Mouse (Mus musculus) G1E (cell line): ENCODE data around the gene Mgp. TPM values are rescaled to one million over a fixed set of nuclear protein-coding genes. Genes with fewer than 3 reads are reported as not detected.

Source experiments
- ATAC-seq: 2 replicates; pipeline ENCODE4 v1.8.0; 2016; ENCODE audit warnings: mild to moderate bottlenecking; ENCODE audit not compliant: insufficient number of reproducible peaks, poor library complexity, low FRiP score, severe bottlenecking; ENCODE audit errors: extremely low read depth
- DNase-seq: peaks from one replicate; pipeline ENCODE4 v3.0.0; 2012; ENCODE audit warnings: low spot score
- H3K27me3 ChIP-seq: 2 replicates; pipeline ENCODE4 v1.6.1; 2012; ENCODE audit warnings: mild to moderate bottlenecking, low read length, inconsistent platforms; ENCODE audit not compliant: insufficient read depth
- H3K36me3 ChIP-seq: replicated peaks from 2 replicates; pipeline ENCODE3; 2012; ENCODE audit warnings: mild to moderate bottlenecking, inconsistent platforms
- H3K4me1 ChIP-seq: 2 replicates; pipeline ENCODE4 v1.6.1; 2012; ENCODE audit warnings: low read depth, low read length, inconsistent platforms, mixed read lengths; ENCODE audit not compliant: insufficient read depth
- H3K4me3 ChIP-seq: 2 replicates; pipeline ENCODE4 v1.5.1; 2012; ENCODE audit warnings: low read depth, mild to moderate bottlenecking, inconsistent platforms, low read length, moderate library complexity, mixed read lengths
- H3K9me3 ChIP-seq: replicated peaks from 2 replicates; pipeline ENCODE4 v1.6.1; 2012; ENCODE audit warnings: inconsistent platforms
- CTCF ChIP-seq: IDR thresholded peaks from 2 replicates; pipeline ENCODE4 v1.5.1; 2012; ENCODE audit warnings: low read depth, low read length, inconsistent platforms, mixed read lengths
- GATA1 ChIP-seq: IDR thresholded peaks from 2 replicates; pipeline ENCODE4 v1.6.1; 2012; ENCODE audit warnings: borderline replicate concordance, low read length, inconsistent platforms, mixed read lengths
- GATA2 ChIP-seq: IDR thresholded peaks from 2 replicates; pipeline ENCODE4 v1.6.1; 2012; ENCODE audit warnings: low read depth, low read length, inconsistent platforms, borderline replicate concordance
- POLR2AphosphoS5 ChIP-seq: IDR thresholded peaks from 2 replicates; pipeline ENCODE4 v1.6.1; 2012; ENCODE audit warnings: low read depth, low read length, inconsistent platforms; ENCODE audit not compliant: insufficient replicate concordance
- TAL1 ChIP-seq: conservative IDR thresholded peaks from 2 replicates; pipeline ENCODE4 v1.6.1; 2012; ENCODE audit warnings: low read depth, low read length, inconsistent platforms, mixed read lengths
- polyA plus RNA-seq: library from polyadenylated mRNA; stranded (reverse); fragments of >175 nt; gene quantifications from 2 replicates; pipeline ENCODE4 v1.2.3, GENCODE M21; 2012
- total RNA-seq, 2 experiments: library from RNA; stranded (forward) in 1 of 2; stranded (reverse) in 1 of 2; fragments of 200-1000 nt in 1 of 2; fragments of >200 nt in 1 of 2; fragmentation: Nextera tagmentation in 1 of 2; gene quantifications; 2 replicates each; pipeline ENCODE4 v1.2.3; 2014 to 2017

Mgp gene
- not detected in 2 replicates for total RNA-seq (2014; fragmentation: Nextera tagmentation)
- total RNA-seq (2017): 0.16 and 0.41 TPM in 2 replicates
- not detected in 2 replicates for polyA plus RNA-seq

DNA sequence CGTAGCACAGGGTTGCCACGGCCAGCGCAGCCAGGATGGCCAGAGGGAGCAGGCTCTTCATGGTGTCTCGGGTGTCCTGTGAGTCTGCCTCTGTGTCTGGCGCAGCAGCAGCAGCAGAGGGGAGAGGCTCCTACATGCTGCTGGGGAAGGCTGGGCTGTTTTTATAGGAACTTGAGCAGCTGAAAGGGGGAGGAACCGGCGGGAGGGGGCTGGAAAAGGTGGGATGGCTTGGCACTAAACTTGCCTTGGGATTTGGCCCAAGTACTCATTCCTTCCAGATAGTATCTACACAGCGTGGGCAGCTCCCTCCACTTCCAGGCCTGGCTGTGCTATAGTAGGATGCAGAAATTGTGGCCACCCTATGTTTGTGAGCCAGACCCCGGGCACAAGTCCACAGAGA is at the start of gene Mgp:
Gene Mgp, minus strand, starts transcription at position 154 of the 400 bp plus-strand sequence.
- DNase-seq: no peak
- no peak for ATAC-seq
- Histone ChIP-seq H3K36me3 (no peaks in the 10 kb centered on the region), H3K4me3 (no peak within 1 kb of the TSS), H3K4me1 (no peaks in the 10 kb centered on the region), H3K9me3 (no peaks in the 10 kb centered on the region), H3K27me3 (peaks cover 13% of the 10 kb centered on the region)
- TF ChIP-seq GATA1 (no peak), GATA2 (no peak), CTCF (no peak), POLR2AphosphoS5 (no peak), TAL1 (no peak)

DNA sequence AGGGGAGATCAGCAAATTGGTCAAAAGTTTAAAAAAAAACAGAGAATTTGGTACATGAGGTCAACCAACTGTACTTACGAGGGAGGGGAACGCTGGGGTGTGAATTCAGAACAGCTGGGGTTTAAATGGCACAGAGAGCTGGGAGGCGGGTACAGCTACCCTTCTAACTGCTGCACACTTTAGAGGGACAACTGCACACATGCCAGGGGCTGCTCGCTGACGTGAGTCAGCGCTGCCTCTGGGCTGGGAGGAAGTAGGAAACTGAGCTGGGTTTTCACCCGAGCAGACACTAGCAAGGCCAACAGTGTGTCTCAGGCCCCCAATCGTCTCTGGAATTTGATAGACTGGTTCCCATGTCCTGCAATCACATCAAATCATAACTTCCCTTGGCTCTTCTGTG is 49.4 kb upstream of the Mgp start:
- H3K4me1 ChIP-seq: peaks cover 13% of the 10 kb centered on the region; the same call in 1 of the 2 replicates
- no peaks in the 10 kb centered on the region for H3K27me3 ChIP-seq
- ATAC-seq (no peak), DNase-seq (no peak)
- no peak for TF ChIP-seq TAL1
- no peak for TF ChIP-seq GATA1
- TF ChIP-seq GATA2: no peak
- TF ChIP-seq CTCF: no peak
- no peak for TF ChIP-seq POLR2AphosphoS5
- no peak overlapping the region for H3K4me3 ChIP-seq
- no peaks in the 10 kb centered on the region for H3K9me3 ChIP-seq
- H3K36me3 ChIP-seq: peaks cover 78% of the 10 kb centered on the region

DNA sequence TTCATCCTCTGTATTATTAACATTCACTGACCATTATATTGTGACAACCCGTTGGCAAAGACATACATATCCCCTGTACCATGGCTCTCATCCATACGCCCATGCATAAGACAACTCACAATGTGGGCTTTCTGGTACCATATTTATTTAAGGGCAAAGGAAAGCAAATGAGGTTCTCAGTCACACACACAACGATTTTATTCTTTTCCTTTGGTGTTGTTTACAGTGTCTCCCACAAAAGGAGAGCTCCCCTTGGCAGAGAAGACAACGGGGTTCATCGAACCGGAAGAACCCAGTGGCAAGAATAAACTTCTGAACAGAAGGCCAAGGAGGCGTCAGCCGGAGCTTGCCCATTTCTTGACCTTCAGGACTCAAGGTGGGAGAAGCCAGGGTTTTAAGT is 47.9 kb upstream of the Mgp start, which contains the start of gene Pde6h:
Gene Pde6h, plus strand, starts transcription at position 301 of the 400 bp plus-strand sequence.
- ATAC-seq (no peak), DNase-seq (no peak)
- Histone ChIP-seq H3K36me3 (peaks cover 67% of the 10 kb centered on the region), H3K4me3 (no peak within 1 kb of the TSS), H3K27me3 (no peaks in the 10 kb centered on the region), H3K9me3 (no peaks in the 10 kb centered on the region), H3K4me1 (peaks cover 6% of the 10 kb centered on the region; the same call in 1 of the 2 replicates)
- TF ChIP-seq GATA1: no peak
- TF ChIP-seq POLR2AphosphoS5: no peak
- no peak for TF ChIP-seq TAL1
- no peak for TF ChIP-seq CTCF

DNA sequence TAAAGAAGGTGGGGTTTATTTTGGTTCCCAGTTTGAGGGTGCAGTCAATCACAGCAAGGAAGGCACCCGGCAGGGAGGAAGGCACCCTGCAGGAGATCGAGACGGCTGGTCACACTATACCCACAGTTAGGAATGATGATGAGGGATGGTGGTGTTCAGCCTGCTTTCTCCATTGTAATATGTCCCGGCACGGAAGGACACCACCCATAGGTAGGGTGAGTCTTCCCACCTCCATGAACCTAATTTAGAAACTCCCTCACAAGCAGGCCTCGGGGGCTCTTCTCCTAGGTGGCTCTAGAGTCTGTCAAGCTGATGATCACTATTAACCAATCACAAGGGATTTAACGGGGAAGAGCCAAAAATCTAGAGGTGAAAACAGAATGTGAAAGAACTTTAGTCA is 47.2 kb upstream of the Mgp start:
- Histone ChIP-seq H3K36me3 (peaks cover 60% of the 10 kb centered on the region), H3K27me3 (no peaks in the 10 kb centered on the region), H3K4me3 (no peak overlapping the region), H3K9me3 (no peaks in the 10 kb centered on the region), H3K4me1 (peaks cover 6% of the 10 kb centered on the region; the same call in 1 of the 2 replicates)
- ATAC-seq (no peak), DNase-seq (no peak)
- TF ChIP-seq TAL1 (no peak), CTCF (no peak), POLR2AphosphoS5 (no peak), GATA1 (no peak), GATA2 (no peak)

DNA sequence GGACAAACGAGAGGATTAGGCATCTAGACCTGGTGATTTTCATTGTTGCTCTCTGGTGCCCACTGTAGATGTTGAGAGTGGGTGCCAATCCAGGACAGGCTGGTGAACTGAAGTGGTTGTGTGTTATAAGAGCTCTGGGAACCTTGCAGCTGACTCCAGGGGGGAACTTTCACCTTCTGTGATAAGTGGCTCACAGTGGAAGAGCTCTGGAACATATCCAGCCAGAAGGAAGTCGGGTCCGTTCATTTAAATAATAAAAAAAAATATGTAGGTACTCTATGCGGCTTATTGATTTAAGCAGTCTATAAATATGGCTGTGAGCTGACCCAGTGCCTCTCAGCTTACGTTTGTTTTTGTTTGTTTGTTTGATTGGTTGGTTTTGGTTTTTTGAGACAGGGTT is 46.5 kb upstream of the Mgp start, which contains the start of gene Erp27:
Gene Erp27, minus strand, starts transcription at position 101 of the 400 bp plus-strand sequence.
- ATAC-seq (no peak), DNase-seq (no peak)
- no peaks in the 10 kb centered on the region for H3K27me3 ChIP-seq
- TF ChIP-seq POLR2AphosphoS5 (no peak), GATA2 (no peak), GATA1 (no peak), CTCF (no peak), TAL1 (no peak)
- H3K4me3 ChIP-seq: no peak within 1 kb of the TSS
- peaks cover 52% of the 10 kb centered on the region for H3K36me3 ChIP-seq
- H3K4me1 ChIP-seq: peaks cover 6% of the 10 kb centered on the region; the same call in 1 of the 2 replicates
- H3K9me3 ChIP-seq: no peaks in the 10 kb centered on the region

DNA sequence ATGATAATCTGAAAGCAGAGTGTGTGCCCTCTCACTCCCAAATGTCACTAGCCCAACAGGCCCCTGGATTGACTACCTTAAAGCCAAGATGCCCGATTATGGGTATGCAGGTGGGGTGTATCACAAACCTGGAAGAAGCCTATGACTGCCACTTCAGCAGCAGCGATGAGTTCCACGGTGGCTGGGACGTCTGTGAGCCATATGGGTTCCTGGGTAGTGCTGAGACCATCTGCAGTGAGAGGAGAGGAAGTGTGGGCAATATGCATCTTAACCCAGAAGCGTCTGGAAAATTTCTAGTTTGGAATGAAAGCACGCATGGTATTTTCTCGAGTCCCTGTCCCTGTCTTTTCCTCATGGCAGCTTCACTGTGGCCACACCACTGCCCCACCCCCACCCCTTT is 46.0 kb upstream of the Mgp start:
- peaks cover 6% of the 10 kb centered on the region; the same call in 1 of the 2 replicates for H3K4me1 ChIP-seq
- H3K4me3 ChIP-seq: no peak overlapping the region
- H3K36me3 ChIP-seq: peaks cover 47% of the 10 kb centered on the region
- no peak for DNase-seq
- TF ChIP-seq POLR2AphosphoS5: no peak
- no peak for TF ChIP-seq TAL1
- TF ChIP-seq GATA2: no peak
- TF ChIP-seq GATA1: no peak
- no peak for TF ChIP-seq CTCF
- no peaks in the 10 kb centered on the region for H3K9me3 ChIP-seq
- ATAC-seq: no peak
- H3K27me3 ChIP-seq: no peaks in the 10 kb centered on the region
